Mouse (Mus musculus) stomach, embryonic 16.5 days (tissue): ENCODE results near the gene Ankrd24. TPM values are rescaled to one million over a fixed set of nuclear protein-coding genes. Genes with fewer than 3 reads are reported as not detected.

Experiments used
- ATAC-seq: fragments of 200-750 bp; cut with Nextera tagmentation; 2 replicates; pipeline ENCODE4 v1.8.0; 2017; ENCODE audit warnings: moderate number of reproducible peaks, moderate TSS enrichment; ENCODE audit not compliant: insufficient read depth, low FRiP score
- H3K27ac ChIP-seq: fragments of 300-500 bp; sonication (generic); 2 replicates; pipeline ENCODE4 v1.5.1; 2014; ENCODE audit warnings: low read length
- H3K27me3 ChIP-seq: fragments of 300-500 bp; sonication (generic); 2 replicates; pipeline ENCODE4 v1.6.1; 2014; ENCODE audit warnings: low read length, control low read depth, mixed read lengths; ENCODE audit not compliant: control insufficient read depth, insufficient read depth
- H3K36me3 ChIP-seq: fragments of 300-500 bp; sonication (generic); 2 replicates; pipeline ENCODE4 v1.6.1; 2014; ENCODE audit warnings: low read length; ENCODE audit not compliant: control insufficient read depth, insufficient read depth
- H3K4me1 ChIP-seq: fragments of 300-500 bp; sonication (generic); 2 replicates; pipeline ENCODE4 v1.6.1; 2014; ENCODE audit warnings: low read length, control low read depth, mixed read lengths; ENCODE audit not compliant: control insufficient read depth, insufficient read depth
- H3K4me2 ChIP-seq: fragments of 300-500 bp; sonication (generic); 2 replicates; pipeline ENCODE4 v1.6.1; 2014; ENCODE audit warnings: low read depth, low read length, mixed read lengths
- H3K4me3 ChIP-seq: fragments of 300-500 bp; sonication (generic); replicated peaks from 2 replicates; pipeline ENCODE4 v1.5.1; 2014; ENCODE audit warnings: mild to moderate bottlenecking, low read length
- H3K9ac ChIP-seq: fragments of 300-500 bp; sonication (generic); 2 replicates; pipeline ENCODE4 v1.6.1; 2014; ENCODE audit warnings: low read length
- H3K9me3 ChIP-seq: fragments of 300-500 bp; sonication (generic); replicated peaks from 2 replicates; pipeline ENCODE4 v1.6.1; 2016; ENCODE audit warnings: low read length, control low read depth; ENCODE audit not compliant: control insufficient read depth
- WGBS: fragments of 180-500 bp; shearing (Covaris S2); extraction: QIAGEN DNeasy Blood & Tissue Kit; methylation state at CpG from one replicate; pipeline ENCODE4 v1.1.7; 2014; 5-methylcytosine and 5-hydroxymethylcytosine counted together
- polyA plus RNA-seq: library from polyadenylated mRNA; unstranded; fragments of >200 nt; fragmentation: Nextera tagmentation; extraction: Ambion mirVana; gene quantifications from 2 replicates; pipeline ENCODE4 v1.2.1, GENCODE M21; 2015

Gene Ankrd24
- polyA plus RNA-seq, 1 experiment from 2014 or later = 11.1 TPM

DNA sequence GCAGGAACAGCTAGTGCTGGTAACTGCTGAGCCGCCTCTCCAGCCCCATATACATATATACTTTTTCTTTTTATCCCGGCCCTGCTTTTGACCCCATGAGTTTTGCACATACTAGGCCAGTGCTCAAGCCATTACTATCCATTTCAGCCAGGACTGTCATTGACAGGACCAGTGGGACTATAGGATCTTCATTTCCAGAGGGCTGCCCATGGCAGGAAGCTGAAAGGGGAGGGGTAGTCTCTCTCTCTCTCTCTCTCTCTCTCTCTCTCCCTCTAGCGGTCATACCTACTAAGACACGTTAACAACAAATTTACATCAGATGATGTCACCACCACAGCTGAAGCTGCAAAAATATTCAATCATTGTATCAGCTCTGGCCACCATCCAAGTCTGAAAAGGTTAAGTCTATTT is 25.6 kb upstream of the Ankrd24 start:
- Histone ChIP-seq H3K27ac (no peak overlapping the region), H3K27me3 (no peaks in the 10 kb centered on the region), H3K4me1 (peaks cover 34% of the 10 kb centered on the region), H3K4me2 (no peak overlapping the region), H3K36me3 (no peaks in the 10 kb centered on the region), H3K9me3 (no peaks in the 10 kb centered on the region), H3K4me3 (no peak overlapping the region), H3K9ac (no peak overlapping the region)
- WGBS = 17% methylated on average over 4 of the region's 4 CpGs
- no peak for ATAC-seq

DNA sequence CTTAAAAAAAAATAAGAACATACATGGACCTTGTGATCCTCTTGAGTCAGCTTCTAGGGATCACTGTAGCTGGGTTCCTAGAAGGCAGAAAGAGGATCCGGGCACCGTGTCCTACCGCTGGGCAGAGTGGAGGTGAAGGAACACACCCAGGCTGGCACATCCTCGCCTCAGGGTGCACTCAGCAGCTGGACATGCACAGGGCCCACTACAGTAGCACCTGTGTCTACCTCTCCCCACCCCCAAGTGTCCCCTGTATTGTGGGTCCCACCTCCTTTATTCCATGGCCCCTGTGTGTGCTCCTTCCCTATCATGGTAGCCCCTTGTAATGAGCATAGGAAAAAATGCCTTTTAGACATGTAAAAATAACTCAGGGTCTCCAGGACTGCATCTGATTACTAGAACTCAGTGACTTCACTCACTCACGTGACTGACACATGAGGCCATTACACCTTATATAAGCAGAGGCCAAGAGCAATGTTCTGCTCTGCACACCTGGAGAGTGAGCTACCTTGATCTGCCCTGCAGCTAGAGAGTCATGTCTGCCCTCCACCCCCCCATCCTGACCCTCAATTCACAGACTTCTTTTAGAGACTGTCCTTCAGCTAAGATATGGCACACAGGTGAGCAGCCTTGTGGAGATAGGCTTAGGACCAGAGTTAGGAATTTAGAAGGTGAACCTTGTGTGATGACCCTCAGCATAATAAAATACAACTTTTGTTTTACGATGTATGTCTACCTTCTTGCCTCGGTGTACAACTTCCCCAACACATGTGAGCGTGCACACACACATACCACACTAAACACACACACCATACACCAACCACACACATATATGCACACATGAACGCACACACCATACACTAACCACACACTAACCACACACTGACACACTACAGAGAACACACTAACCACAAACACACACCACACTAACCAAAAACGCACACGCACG is 24.0 kb upstream of the Ankrd24 start:
- H3K27ac ChIP-seq = no peak overlapping the region
- 0 out of 2 replicates have a peak overlapping the region, but pooled peaks have one; percentile 15 for H3K4me3 ChIP-seq
- peaks cover 32% of the 10 kb centered on the region for H3K4me1 ChIP-seq
- H3K36me3 ChIP-seq = no peaks in the 10 kb centered on the region
- WGBS = 74% methylated on average over 12 of the region's 12 CpGs
- peak overlapping the region; percentile 63 for H3K9ac ChIP-seq
- H3K27me3 ChIP-seq = no peaks in the 10 kb centered on the region
- H3K4me2 ChIP-seq = peak overlapping the region; percentile 64; the same call in 1 of the 2 replicates
- ATAC-seq = no peak
- H3K9me3 ChIP-seq = no peaks in the 10 kb centered on the region

DNA sequence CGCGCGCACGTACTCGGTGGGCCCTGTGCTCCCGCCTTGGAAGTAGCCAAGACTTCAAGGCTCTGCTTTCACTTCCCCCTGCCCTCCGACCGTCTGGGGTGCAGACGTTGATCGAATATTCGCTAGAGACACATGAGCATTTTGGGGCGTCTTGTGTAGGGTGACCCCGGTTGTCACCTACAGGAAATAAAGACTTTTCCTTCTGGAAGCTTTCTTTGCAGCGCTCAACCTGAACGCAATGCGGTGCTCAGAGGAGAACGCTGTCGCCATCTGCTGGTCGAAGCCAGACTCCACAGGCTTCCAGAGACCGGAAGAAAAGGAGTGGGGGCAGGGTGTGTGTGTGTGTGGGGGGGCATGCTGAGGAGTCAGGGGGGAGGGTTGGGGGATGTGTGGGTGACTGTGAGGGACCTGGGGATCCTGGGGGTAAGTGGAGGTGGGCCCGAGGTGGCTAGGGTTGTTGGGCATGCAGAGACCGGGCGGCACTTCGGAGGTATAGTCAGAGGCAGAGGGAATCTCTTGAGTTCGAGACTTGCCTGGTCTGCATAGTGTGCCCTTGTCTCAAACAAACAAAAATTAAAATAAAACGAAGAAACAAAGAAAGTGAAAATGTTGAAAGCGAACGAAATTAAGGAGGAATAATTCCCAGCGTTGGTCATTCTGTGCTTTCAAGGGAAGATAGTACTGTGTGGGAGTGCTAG is 23.2 kb upstream of the Ankrd24 start:
- 18% methylated on average over 29 of the region's 29 CpGs for WGBS
- Histone ChIP-seq H3K4me2 (peak overlapping the region; percentile 64), H3K9ac (peak overlapping the region; percentile 68), H3K9me3 (no peaks in the 10 kb centered on the region), H3K36me3 (no peaks in the 10 kb centered on the region), H3K27ac (peak overlapping the region; percentile 96), H3K4me3 (peak overlapping the region; percentile 52), H3K27me3 (no peaks in the 10 kb centered on the region), H3K4me1 (peaks cover 29% of the 10 kb centered on the region)
- ATAC-seq = peak; percentile 7; the same call in 1 of the 2 replicates

DNA sequence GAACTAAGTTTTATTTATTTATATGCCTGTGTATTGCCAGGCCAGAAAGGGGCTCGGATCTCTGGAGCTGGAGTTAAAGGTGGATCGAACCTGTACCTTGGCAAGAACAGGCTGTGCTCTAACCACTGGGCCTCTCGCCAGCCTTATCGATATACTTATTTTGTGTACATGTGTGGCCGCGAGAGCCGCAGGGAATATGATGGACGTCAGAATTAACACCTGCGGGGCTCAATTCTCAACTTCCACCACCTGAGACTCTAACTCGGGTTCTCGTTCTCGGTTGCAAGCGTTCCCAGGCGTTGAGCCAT is 22.7 kb upstream of the Ankrd24 start:
- peak overlapping the region; percentile 68 for H3K9ac ChIP-seq
- 2% methylated on average over 14 of the region's 14 CpGs for WGBS
- no peaks in the 10 kb centered on the region for H3K9me3 ChIP-seq
- no peaks in the 10 kb centered on the region for H3K27me3 ChIP-seq
- no peaks in the 10 kb centered on the region for H3K36me3 ChIP-seq
- H3K27ac ChIP-seq = peak overlapping the region; percentile 96
- H3K4me2 ChIP-seq = peak overlapping the region; percentile 64
- peaks cover 24% of the 10 kb centered on the region for H3K4me1 ChIP-seq
- ATAC-seq = no peak
- peak overlapping the region; percentile 52 for H3K4me3 ChIP-seq

DNA sequence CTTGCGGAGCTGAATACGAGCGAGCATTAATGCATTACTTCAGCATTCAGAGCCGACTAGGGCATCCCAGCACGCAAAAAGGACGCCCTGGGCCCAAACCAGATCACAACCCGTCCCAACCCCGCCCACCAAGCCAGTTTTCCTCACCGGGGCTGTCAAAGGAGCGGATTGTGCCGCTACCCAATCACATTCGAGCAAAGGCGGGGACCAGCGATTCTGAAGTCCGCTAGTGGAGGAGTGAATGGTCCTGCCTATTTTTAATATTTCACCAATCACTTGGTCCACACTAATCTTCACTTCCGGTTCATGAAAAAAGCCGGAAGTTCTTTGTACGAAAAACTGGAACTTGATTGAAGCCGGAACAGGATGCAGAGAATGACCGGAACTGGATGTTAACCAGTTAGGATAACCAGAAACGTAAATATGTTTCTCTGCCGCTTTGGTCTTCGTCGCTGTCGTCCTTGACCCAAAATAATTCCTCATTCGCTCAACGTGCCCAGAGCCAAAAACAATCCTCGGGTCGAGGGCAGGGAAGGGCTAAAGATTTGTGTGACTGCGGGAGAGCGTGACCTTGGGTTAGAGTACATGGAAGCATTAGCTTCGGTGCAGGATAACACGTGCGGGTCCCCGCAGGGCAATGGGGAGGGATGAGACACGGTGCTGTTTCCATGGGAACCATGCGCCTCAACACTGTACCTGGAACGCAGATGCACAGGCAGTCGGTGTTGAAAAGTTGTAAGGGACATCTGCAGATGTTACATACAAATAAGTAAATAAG is 22.2 kb upstream of the Ankrd24 start, which contains the start of gene BC025920:
Gene BC025920 (plus strand): TSS at position 297 of the 778 bp plus-strand sequence.
- peaks cover 19% of the 10 kb centered on the region for H3K4me1 ChIP-seq
- under 1% methylated on average over 39 of the region's 39 CpGs for WGBS
- peak within 1 kb of the TSS; percentile 96 for H3K27ac ChIP-seq
- peak within 1 kb of the TSS; percentile 81 for H3K4me2 ChIP-seq
- no peaks in the 10 kb centered on the region for H3K27me3 ChIP-seq
- H3K9ac ChIP-seq = peak within 1 kb of the TSS; percentile 68
- peak; percentile 93 for ATAC-seq
- peak within 1 kb of the TSS; percentile 52 for H3K4me3 ChIP-seq
- H3K9me3 ChIP-seq = 0 out of 2 replicates have a peak, but pooled peaks cover 3% of the 10 kb centered on the region
- no peaks in the 10 kb centered on the region for H3K36me3 ChIP-seq

DNA sequence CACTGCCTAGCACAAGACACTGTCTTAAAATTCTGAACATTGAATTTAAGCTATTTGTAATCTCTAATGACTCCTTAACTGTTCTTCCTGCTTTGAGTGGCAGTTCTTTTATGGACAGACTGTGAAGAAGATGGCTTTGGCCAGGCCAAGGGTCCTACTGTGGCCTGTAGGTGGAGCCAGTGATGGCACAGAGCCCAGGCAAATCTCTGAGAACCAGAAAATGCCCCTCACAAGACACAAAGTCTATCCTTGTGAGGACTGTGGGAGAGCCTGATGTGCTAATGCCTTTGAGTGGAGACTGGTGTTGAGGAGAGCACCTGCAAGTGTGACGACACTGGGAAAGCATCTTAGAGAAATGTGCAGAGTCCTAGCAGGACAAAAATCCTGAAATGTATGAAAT is 20.0 kb upstream of the Ankrd24 start:
- WGBS = 83% methylated on average over 1 of the region's 1 CpGs
- Histone ChIP-seq H3K36me3 (no peaks in the 10 kb centered on the region), H3K4me2 (no peak overlapping the region), H3K27me3 (no peaks in the 10 kb centered on the region), H3K4me1 (peaks cover 7% of the 10 kb centered on the region; the same call in 1 of the 2 replicates), H3K27ac (no peak overlapping the region), H3K9me3 (0 out of 2 replicates have a peak, but pooled peaks cover 5% of the 10 kb centered on the region), H3K4me3 (no peak overlapping the region), H3K9ac (no peak overlapping the region)
- ATAC-seq = no peak

DNA sequence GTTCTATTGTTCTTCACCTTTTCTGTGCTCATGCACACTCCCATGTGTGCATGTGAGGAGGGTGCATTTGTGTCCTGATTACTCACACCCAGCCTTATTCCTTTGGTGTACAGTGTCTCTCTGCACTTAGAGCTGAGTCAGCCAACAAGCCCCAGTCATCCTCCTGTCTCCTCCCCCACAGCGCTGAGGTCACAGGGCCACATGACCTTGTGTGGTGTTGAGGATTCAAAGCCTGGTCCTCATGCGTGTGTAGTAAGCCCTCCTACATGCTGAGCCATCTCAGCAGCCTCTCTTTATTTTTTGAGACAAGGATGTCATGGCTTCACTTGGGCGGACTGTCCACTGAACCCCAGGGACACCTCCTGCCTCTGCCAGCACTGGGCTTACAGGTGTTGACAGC is 15.6 kb upstream of the Ankrd24 start:
- 67% methylated on average over 3 of the region's 3 CpGs for WGBS
- Histone ChIP-seq H3K9ac (no peak overlapping the region), H3K27me3 (no peaks in the 10 kb centered on the region), H3K4me3 (no peak overlapping the region), H3K4me1 (no peaks in the 10 kb centered on the region), H3K4me2 (no peak overlapping the region), H3K36me3 (no peaks in the 10 kb centered on the region), H3K9me3 (0 out of 2 replicates have a peak, but pooled peaks cover 5% of the 10 kb centered on the region), H3K27ac (no peak overlapping the region)
- no peak for ATAC-seq

DNA sequence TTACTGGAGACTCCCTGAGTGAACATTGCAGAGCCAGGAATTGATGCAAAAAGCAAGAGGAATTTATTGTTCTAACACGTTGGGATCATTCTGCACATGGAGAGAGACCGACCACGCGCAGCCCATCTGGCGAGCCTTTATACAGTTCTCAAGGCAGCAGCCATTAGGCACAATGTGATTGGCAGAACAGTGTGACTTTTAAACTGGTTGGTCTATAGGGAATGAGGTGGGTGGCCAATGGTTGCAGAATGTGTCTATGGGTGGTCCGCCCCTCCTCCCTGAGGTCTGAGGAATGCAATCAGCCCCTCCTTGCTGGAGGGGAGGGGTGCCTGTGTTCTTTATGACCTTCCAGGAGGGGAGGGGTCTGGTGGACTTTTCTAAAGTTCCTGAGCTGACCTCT is 12.9 kb upstream of the Ankrd24 start:
- Histone ChIP-seq H3K27ac (no peak overlapping the region), H3K4me2 (no peak overlapping the region), H3K9ac (no peak overlapping the region), H3K4me3 (no peak overlapping the region), H3K27me3 (no peaks in the 10 kb centered on the region), H3K36me3 (peaks cover 1% of the 10 kb centered on the region; the same call in 1 of the 2 replicates), H3K4me1 (no peaks in the 10 kb centered on the region), H3K9me3 (0 out of 2 replicates have a peak, but pooled peaks cover 5% of the 10 kb centered on the region)
- 55% methylated on average over 6 of the region's 6 CpGs for WGBS
- ATAC-seq = no peak
